ENCODE assay signal across 22 mouse cellular contexts in genomic region chr11:4206563-4206962, GRCm38 (mm10). TPM values are rescaled to one million over a fixed set of nuclear protein-coding genes. Genes with fewer than 3 reads are reported as not detected.
DNase-seq lines count a peak whose midpoint lies in the region; ATAC-seq and TF ChIP-seq lines count a peak whose summit lies in the region.
"Had no signal": no experiment of that assay in that cellular context is flagged by ENCODE, and none has a peak within 500 bp of the region (broad histone marks: within the 10 kb centered on the region; RNA-seq: fewer than 3 reads in every experiment).

No protein-coding gene starts in this region.

- WGBS in lung, postnatal 0 days, result 41% methylated on average over 6 of the region's 6 CpGs
- WGBS in limb, embryonic 10.5 days, result 80% methylated on average over 6 of the region's 6 CpGs

- no peak overlapping the region for H3K4me2 ChIP-seq in lung, postnatal 0 days (replicated peaks; ENCODE audit: low read depth, low read length)
- H3K4me2 ChIP-seq: heart, embryonic 12.5 days; intestine, embryonic 15.5 days; limb, embryonic 12.5 days; liver, embryonic 13.5 days; midbrain, embryonic 11.5 days; neural tube, embryonic 13.5 days had no signal

- H3K27me3 ChIP-seq in lung, postnatal 0 days (replicated peaks; ENCODE audit: insufficient read depth, low read length), result no peaks in the 10 kb centered on the region
- H3K27me3 ChIP-seq in limb, embryonic 10.5 days (ENCODE audit: low read depth, poor library complexity, severe bottlenecking), result no peaks in the 10 kb centered on the region
- H3K27me3 ChIP-seq: heart, embryonic 12.5 days; intestine, embryonic 15.5 days; limb, embryonic 12.5 days; liver, embryonic 13.5 days; neural tube, embryonic 13.5 days had no signal

- H3K27ac ChIP-seq in lung, postnatal 0 days (ENCODE audit: low read length), result peak overlapping the region; percentile 87
- H3K27ac ChIP-seq in limb, embryonic 10.5 days, result no peak overlapping the region
- H3K27ac ChIP-seq: forebrain, embryonic 10.5 days; intestine, embryonic 15.5 days; left cerebral cortex, adult 2 months; limb, embryonic 12.5 days; liver, embryonic 13.5 days; neural tube, embryonic 13.5 days; stomach, postnatal 0 days had no signal

- no peak for ATAC-seq in lung, postnatal 0 days
- peak; percentile 60 for ATAC-seq in activated CD4-positive, CD25-positive, alpha-beta regulatory T cell, adult 4 months
- no peak for ATAC-seq in erythroblast, adult 5-6 weeks (replicated peaks; ENCODE audit: low FRiP score, poor library complexity, severe bottlenecking)
- ATAC-seq: intestine, embryonic 15.5 days had no signal

- no peak for DNase-seq in lung, postnatal 0 days (ENCODE audit: low spot score)
- DNase-seq in lung, postnatal 14 days, result no peak
- DNase-seq in naive thymus-derived CD4-positive, alpha-beta T cell, adult 2 months (ENCODE audit: low read depth), result peak; percentile 79
- no peak for DNase-seq in limb, embryonic 10.5 days (ENCODE audit: low spot score)
- DNase-seq in cerebellum, adult 8-10 months, result no peak
- DNase-seq: adrenal gland, postnatal 10 days; B cell, adult 2 months; cerebellum, adult 11-12 months; gastrocnemius, postnatal 10 days; heart, postnatal 4 days; liver, embryonic 13.5 days had no signal

- peaks cover 13% of the 10 kb centered on the region; the same call in 1 of the 2 replicates for H3K4me1 ChIP-seq in lung, postnatal 0 days (ENCODE audit: insufficient read depth, low read depth, low read length)
- H3K4me1 ChIP-seq in limb, embryonic 10.5 days, result no peaks in the 10 kb centered on the region
- H3K4me1 ChIP-seq: limb, embryonic 12.5 days had no signal

- no peak; the same call in 1 of the 2 replicates for TF ChIP-seq CTCF in lung, postnatal 0 days (IDR thresholded peaks at IDR 0.05)

- no peaks in the 10 kb centered on the region for H3K9me3 ChIP-seq in lung, postnatal 0 days (ENCODE audit: low read length)
- H3K9me3 ChIP-seq in limb, embryonic 10.5 days (replicated peaks), result no peaks in the 10 kb centered on the region
- H3K9me3 ChIP-seq: forebrain, embryonic 10.5 days; heart, embryonic 12.5 days; intestine, embryonic 15.5 days; limb, embryonic 12.5 days; liver, embryonic 13.5 days; neural tube, embryonic 13.5 days had no signal

- TF ChIP-seq EP300 in lung, postnatal 0 days (IDR thresholded peaks at IDR 0.05), result no peak

- no peak overlapping the region for H3K9ac ChIP-seq in lung, postnatal 0 days (replicated peaks; ENCODE audit: low read depth)
- H3K9ac ChIP-seq: heart, embryonic 12.5 days; intestine, embryonic 15.5 days; limb, embryonic 12.5 days; liver, embryonic 13.5 days; neural tube, embryonic 13.5 days had no signal

- H3K36me3 ChIP-seq in lung, postnatal 0 days (ENCODE audit: insufficient read depth, low read length), result peaks cover 8% of the 10 kb centered on the region
- peaks cover 48% of the 10 kb centered on the region for H3K36me3 ChIP-seq in limb, embryonic 10.5 days

- H3K4me3 ChIP-seq in lung, postnatal 0 days (ENCODE audit: low read depth, low read length), result no peak overlapping the region
- H3K4me3 ChIP-seq in limb, embryonic 10.5 days, result no peak overlapping the region
- H3K4me3 ChIP-seq: forebrain, embryonic 10.5 days; heart, embryonic 12.5 days; intestine, embryonic 15.5 days; left cerebral cortex, adult 2 months; limb, embryonic 12.5 days; liver, embryonic 13.5 days; neural tube, embryonic 13.5 days had no signal

RNA-seq across cellular contexts. Expression of gene Castor1, which starts 11.5 kb away (rescaled TPM):
- 16.5 and 17.8 TPM in 2 replicates for polyA plus RNA-seq in lung, postnatal 0 days (2015; fragmentation: Nextera tagmentation; extraction: Ambion mirVana)
- 10 to 100 TPM; 37.5 to 42.0 TPM for polyA plus RNA-seq in activated CD4-positive, CD25-positive, alpha-beta regulatory T cell, adult 4 months (2017; shearing (Covaris generic))
- 1.8 and 2.1 TPM in 2 replicates for polyA plus RNA-seq in limb, embryonic 10.5 days (2016; fragmentation: Nextera tagmentation; extraction: Ambion mirVana)
- total RNA-seq in erythroblast, adult 5-6 weeks (2015; ENCODE audit: low replicate concordance), result not detected in 2 replicates
- total RNA-seq in erythroblast, adult 5-6 weeks (2017; ENCODE audit: low replicate concordance), result not detected in 2 replicates

RNA-seq across cellular contexts. Expression of gene Tbc1d10a, which starts 20.0 kb away (rescaled TPM):
- 41.7 and 43.8 TPM in 2 replicates for polyA plus RNA-seq in lung, postnatal 0 days (2015; fragmentation: Nextera tagmentation; extraction: Ambion mirVana)
- 10 to 100 TPM; 23.8 to 25.6 TPM for polyA plus RNA-seq in activated CD4-positive, CD25-positive, alpha-beta regulatory T cell, adult 4 months (2017; shearing (Covaris generic))
- polyA plus RNA-seq in limb, embryonic 10.5 days (2016; fragmentation: Nextera tagmentation; extraction: Ambion mirVana), result 27.4 and 37.4 TPM in 2 replicates
- total RNA-seq in erythroblast, adult 5-6 weeks (2015; ENCODE audit: low replicate concordance), result 1.7 and 3.5 TPM in 2 replicates
- total RNA-seq in erythroblast, adult 5-6 weeks (2017; ENCODE audit: low replicate concordance), result 0.42 and 1.4 TPM in 2 replicates

RNA-seq across cellular contexts. Expression of gene Osm, which starts 29.7 kb away (rescaled TPM):
- polyA plus RNA-seq in lung, postnatal 0 days (2015; fragmentation: Nextera tagmentation; extraction: Ambion mirVana), result 0.69 and 1.3 TPM in 2 replicates
- polyA plus RNA-seq in activated CD4-positive, CD25-positive, alpha-beta regulatory T cell, adult 4 months (2017; shearing (Covaris generic)), result 10 to 100 TPM; 18.0 to 19.8 TPM
- polyA plus RNA-seq in limb, embryonic 10.5 days (2016; fragmentation: Nextera tagmentation; extraction: Ambion mirVana), result not detected in 2 replicates
- total RNA-seq in erythroblast, adult 5-6 weeks (2015; ENCODE audit: low replicate concordance), result 2.1 and 4.4 TPM in 2 replicates
- 2.1 and 6.4 TPM in 2 replicates for total RNA-seq in erythroblast, adult 5-6 weeks (2017; ENCODE audit: low replicate concordance)
- total RNA-seq: gastrocnemius, postnatal 10 days; left cerebral cortex, adult 2 months had no signal
- polyA plus RNA-seq: forebrain, embryonic 10.5 days; heart, embryonic 12.5 days; kidney, embryonic 14.5 days; limb, embryonic 12.5 days; midbrain, embryonic 11.5 days; neural tube, embryonic 13.5 days had no signal

RNA-seq across cellular contexts. Expression of gene Sf3a1, which starts 46.4 kb away (rescaled TPM):
- polyA plus RNA-seq in lung, postnatal 0 days (2015; fragmentation: Nextera tagmentation; extraction: Ambion mirVana), result 12.6 and 13.4 TPM in 2 replicates
- 10 to 100 TPM; 49.6 to 53.0 TPM for polyA plus RNA-seq in activated CD4-positive, CD25-positive, alpha-beta regulatory T cell, adult 4 months (2017; shearing (Covaris generic))
- polyA plus RNA-seq in limb, embryonic 10.5 days (2016; fragmentation: Nextera tagmentation; extraction: Ambion mirVana), result 101 and 105 TPM in 2 replicates
- total RNA-seq in erythroblast, adult 5-6 weeks (2015; ENCODE audit: low replicate concordance), result 12.7 and 19.6 TPM in 2 replicates
- total RNA-seq in erythroblast, adult 5-6 weeks (2017; ENCODE audit: low replicate concordance), result 10.8 and 18.4 TPM in 2 replicates

RNA-seq across cellular contexts. Expression of gene Ccdc157, which starts 46.5 kb away (rescaled TPM):
- polyA plus RNA-seq in lung, postnatal 0 days (2015; fragmentation: Nextera tagmentation; extraction: Ambion mirVana), result 7.3 and 8.2 TPM in 2 replicates
- polyA plus RNA-seq in activated CD4-positive, CD25-positive, alpha-beta regulatory T cell, adult 4 months (2017; shearing (Covaris generic)), result 1 to 10 TPM; 1.4 to 2.7 TPM
- 7.9 and 9.4 TPM in 2 replicates for polyA plus RNA-seq in limb, embryonic 10.5 days (2016; fragmentation: Nextera tagmentation; extraction: Ambion mirVana)
- 0.21 and 0.77 TPM in 2 replicates for total RNA-seq in erythroblast, adult 5-6 weeks (2015; ENCODE audit: low replicate concordance)
- 1.0 and 1.3 TPM in 2 replicates for total RNA-seq in erythroblast, adult 5-6 weeks (2017; ENCODE audit: low replicate concordance)
